Mouse (Mus musculus): ENCODE measurements around the gene Glce. TPM values are rescaled to one million over a fixed set of nuclear protein-coding genes. Genes with fewer than 3 reads are reported as not detected.

The Glce gene
- polyA plus RNA-seq (2015; fragmentation: Nextera tagmentation; extraction: Ambion mirVana), result 17.7 and 18.1 TPM in 2 replicates

DNA sequence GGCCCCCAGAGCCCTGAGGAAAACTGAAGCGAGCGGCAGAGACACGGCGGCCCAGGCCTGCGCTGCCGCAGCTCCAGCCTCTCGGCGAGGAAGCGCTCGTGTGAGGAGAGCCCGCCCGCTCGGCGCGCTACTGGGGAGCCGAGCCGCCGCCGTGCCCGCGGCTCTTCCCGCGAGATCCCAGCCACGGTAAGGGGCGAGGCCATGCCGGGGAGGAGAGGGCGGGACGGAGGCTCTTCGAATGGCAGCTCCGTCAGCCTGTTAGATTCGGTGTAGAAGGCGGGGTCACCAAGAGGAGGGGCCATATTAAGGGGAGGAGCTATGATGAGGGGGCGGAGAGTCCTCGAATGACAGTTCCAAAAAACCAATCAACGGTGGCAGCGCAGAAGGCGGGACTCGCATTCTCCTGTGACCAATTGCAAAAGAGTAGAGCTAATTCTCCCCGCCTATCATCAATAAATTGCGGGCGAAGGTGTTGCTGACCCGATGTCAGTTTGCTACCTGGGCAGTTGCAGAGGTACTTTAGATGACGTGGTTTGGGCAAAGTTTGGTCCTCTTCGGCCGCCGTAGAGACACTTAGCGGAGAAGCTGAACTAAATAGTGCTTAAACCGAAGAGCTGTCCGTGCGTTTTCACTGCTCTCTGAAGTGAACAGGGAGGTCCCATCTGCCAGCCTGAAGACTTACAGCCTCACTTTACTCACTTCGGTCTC is at the start of gene Glce:
Gene Glce, minus strand, starts transcription at position 148 of the 708 bp plus-strand sequence.
- peak within 1 kb of the TSS; percentile 91 for H3K9ac ChIP-seq
- peak; percentile 99 for ATAC-seq (ENCODE audit: low FRiP score)
- WGBS, result under 1% methylated on average over 51 of the region's 51 CpGs
- H3K27ac ChIP-seq, result peak within 1 kb of the TSS; percentile 97
- no peaks in the 10 kb centered on the region for H3K9me3 ChIP-seq
- peak within 1 kb of the TSS; percentile 71 for H3K4me2 ChIP-seq
- no peaks in the 10 kb centered on the region for H3K36me3 ChIP-seq
- peaks cover 26% of the 10 kb centered on the region for H3K4me1 ChIP-seq (replicated peaks)
- 0 out of 2 replicates have a peak, but pooled peaks cover 6% of the 10 kb centered on the region for H3K27me3 ChIP-seq
- peak within 1 kb of the TSS; percentile 83 for H3K4me3 ChIP-seq

GRCm38 (mm10) chr9:62172239-62172638 is 49.8 kb upstream of the Glce start:
- H3K36me3 ChIP-seq, result no peaks in the 10 kb centered on the region
- H3K27ac ChIP-seq, result no peak overlapping the region
- H3K9ac ChIP-seq, result no peak overlapping the region
- ATAC-seq (ENCODE audit: low FRiP score), result no peak
- 0 out of 2 replicates have a peak, but pooled peaks cover 3% of the 10 kb centered on the region for H3K4me1 ChIP-seq (replicated peaks)
- 85% methylated on average over 3 of the region's 3 CpGs for WGBS
- no peak overlapping the region for H3K4me3 ChIP-seq
- no peak overlapping the region for H3K4me2 ChIP-seq
- no peaks in the 10 kb centered on the region for H3K27me3 ChIP-seq
- H3K9me3 ChIP-seq, result no peaks in the 10 kb centered on the region

DNA sequence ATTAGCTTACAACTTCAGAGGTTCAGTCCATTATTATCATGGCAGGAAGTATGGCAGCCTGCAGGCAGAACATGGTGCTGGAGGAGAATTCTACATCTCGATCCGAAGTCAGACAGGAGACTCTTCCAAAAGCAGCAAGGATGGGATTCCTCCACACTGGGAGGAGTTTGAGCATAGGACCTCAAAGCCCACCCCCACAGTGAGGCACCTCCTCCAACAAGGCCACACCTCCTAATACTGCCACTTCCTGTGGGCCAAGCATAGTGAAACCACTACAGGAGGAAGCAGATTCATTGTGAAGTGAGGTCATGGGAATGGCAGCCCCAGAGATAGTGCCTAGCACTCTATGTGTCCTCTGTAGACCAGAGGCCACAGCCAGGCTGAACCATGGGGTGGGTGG is 48.5 kb upstream of the Glce start:
- H3K36me3 ChIP-seq, result no peaks in the 10 kb centered on the region
- H3K4me3 ChIP-seq, result no peak overlapping the region
- no peak overlapping the region for H3K27ac ChIP-seq
- no peaks in the 10 kb centered on the region for H3K27me3 ChIP-seq
- H3K9ac ChIP-seq, result no peak overlapping the region
- no peak overlapping the region for H3K4me2 ChIP-seq
- H3K4me1 ChIP-seq (replicated peaks), result peaks cover 13% of the 10 kb centered on the region
- ATAC-seq (ENCODE audit: low FRiP score), result no peak
- no peaks in the 10 kb centered on the region for H3K9me3 ChIP-seq
- WGBS, result 91% methylated on average over 2 of the region's 2 CpGs

GRCm38 (mm10) chr9:62166621-62167020 is 44.2 kb upstream of the Glce start:
- peak overlapping the region; percentile 66 for H3K27ac ChIP-seq
- 47% methylated on average over 5 of the region's 5 CpGs for WGBS
- no peaks in the 10 kb centered on the region for H3K27me3 ChIP-seq
- H3K9me3 ChIP-seq, result no peaks in the 10 kb centered on the region
- H3K4me2 ChIP-seq, result no peak overlapping the region
- no peak overlapping the region for H3K4me3 ChIP-seq
- no peaks in the 10 kb centered on the region for H3K36me3 ChIP-seq
- no peak overlapping the region for H3K9ac ChIP-seq
- no peak for ATAC-seq (ENCODE audit: low FRiP score)
- peaks cover 24% of the 10 kb centered on the region for H3K4me1 ChIP-seq (replicated peaks)

DNA sequence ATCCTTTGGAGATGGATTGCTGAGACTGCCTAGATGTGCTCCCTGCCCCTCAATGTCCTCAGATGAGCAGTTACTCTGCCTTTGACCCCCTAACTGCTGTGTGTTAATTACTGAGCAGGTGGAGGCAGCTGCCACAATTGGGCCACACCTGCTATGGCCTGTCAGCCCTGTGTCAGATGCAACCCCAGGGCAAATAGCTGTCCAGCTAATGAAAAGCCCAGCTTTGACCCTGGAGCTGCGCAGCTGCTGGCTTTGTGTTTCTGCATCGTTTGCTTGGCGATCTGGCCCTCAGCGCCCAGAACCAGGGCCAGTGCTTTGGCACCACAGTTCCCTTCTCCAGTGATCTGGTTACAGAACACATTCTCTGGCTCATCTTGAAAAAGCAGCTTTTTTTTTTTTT is 43.7 kb upstream of the Glce start:
- 36% methylated on average over 4 of the region's 4 CpGs for WGBS
- no peak overlapping the region for H3K4me3 ChIP-seq
- H3K27me3 ChIP-seq, result no peaks in the 10 kb centered on the region
- no peak for ATAC-seq (ENCODE audit: low FRiP score)
- no peaks in the 10 kb centered on the region for H3K9me3 ChIP-seq
- peak overlapping the region; percentile 66; the same call in 1 of the 2 replicates for H3K27ac ChIP-seq
- no peak overlapping the region for H3K4me2 ChIP-seq
- H3K4me1 ChIP-seq (replicated peaks), result peaks cover 24% of the 10 kb centered on the region
- peak overlapping the region; percentile 13; the same call in 1 of the 2 replicates for H3K9ac ChIP-seq
- H3K36me3 ChIP-seq, result no peaks in the 10 kb centered on the region

- no peak overlapping the region for H3K4me3 ChIP-seq
- no peaks in the 10 kb centered on the region for H3K36me3 ChIP-seq
- no peaks in the 10 kb centered on the region for H3K9me3 ChIP-seq
- H3K9ac ChIP-seq, result no peak overlapping the region
- H3K27me3 ChIP-seq, result no peaks in the 10 kb centered on the region
- no peak overlapping the region for H3K27ac ChIP-seq
- 47% methylated on average over 4 of the region's 4 CpGs for WGBS
- H3K4me1 ChIP-seq (replicated peaks), result peaks cover 24% of the 10 kb centered on the region
- ATAC-seq (ENCODE audit: low FRiP score), result no peak
- no peak overlapping the region for H3K4me2 ChIP-seq
These were observed 40.4 kb upstream of the Glce start for GRCm38 (mm10) chr9:62162889-62163291.

DNA sequence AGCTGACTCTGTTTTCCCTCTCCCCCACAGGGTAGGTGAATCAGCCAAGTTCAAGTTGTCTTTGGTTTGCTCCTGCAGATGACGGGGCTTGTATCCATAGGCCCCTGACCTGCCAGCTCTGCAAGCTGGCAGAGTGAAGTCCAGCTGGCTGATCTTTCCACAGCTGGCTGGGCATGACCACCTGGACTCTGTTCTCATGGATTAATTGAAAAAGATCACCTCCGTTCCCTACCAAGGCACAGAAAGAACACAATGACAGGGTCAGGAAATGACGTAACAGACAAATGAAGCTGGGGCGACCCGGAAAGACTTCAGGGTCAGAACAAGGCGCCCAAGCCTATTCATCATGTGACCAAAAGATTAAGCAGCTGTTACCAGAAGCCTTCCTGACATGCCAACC is 38.3 kb upstream of the Glce start:
- Histone ChIP-seq H3K36me3 (no peaks in the 10 kb centered on the region), H3K27ac (no peak overlapping the region), H3K27me3 (no peaks in the 10 kb centered on the region), H3K9ac (no peak overlapping the region), H3K4me3 (no peak overlapping the region), H3K9me3 (no peaks in the 10 kb centered on the region), H3K4me1 (replicated peaks) (peaks cover 10% of the 10 kb centered on the region), H3K4me2 (no peak overlapping the region)
- no peak for ATAC-seq (ENCODE audit: low FRiP score)
- 64% methylated on average over 6 of the region's 6 CpGs for WGBS

DNA sequence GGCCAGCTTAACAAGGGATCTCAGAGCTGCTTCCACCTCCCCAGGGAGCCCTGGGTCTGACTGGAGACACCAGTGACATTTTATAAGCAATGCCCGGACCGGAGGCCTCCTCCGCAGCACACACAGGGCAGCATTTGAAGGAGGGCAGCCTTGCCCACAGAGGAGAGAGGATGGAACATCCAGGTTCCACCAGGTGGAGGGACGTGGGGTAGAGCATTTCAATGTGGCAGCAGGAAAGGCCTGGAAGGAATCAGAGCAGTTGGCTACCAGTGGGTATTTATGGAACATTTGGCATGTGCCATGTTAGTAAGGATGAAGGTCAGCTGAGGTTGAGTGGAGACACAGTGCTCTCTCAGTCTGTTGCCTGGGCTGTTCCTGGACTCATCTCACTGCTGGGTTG is 36.3 kb upstream of the Glce start:
- WGBS, result 85% methylated on average over 4 of the region's 4 CpGs
- no peak for ATAC-seq (ENCODE audit: low FRiP score)
- no peaks in the 10 kb centered on the region for H3K36me3 ChIP-seq
- peaks cover 21% of the 10 kb centered on the region for H3K4me1 ChIP-seq (replicated peaks)
- no peak overlapping the region for H3K9ac ChIP-seq
- no peaks in the 10 kb centered on the region for H3K9me3 ChIP-seq
- H3K4me3 ChIP-seq, result no peak overlapping the region
- no peak overlapping the region for H3K4me2 ChIP-seq
- H3K27ac ChIP-seq, result no peak overlapping the region
- H3K27me3 ChIP-seq, result no peaks in the 10 kb centered on the region

GRCm38 (mm10) chr9:62155821-62156220 is 33.4 kb upstream of the Glce start:
- Histone ChIP-seq H3K4me1 (replicated peaks) (peaks cover 20% of the 10 kb centered on the region), H3K27ac (no peak overlapping the region), H3K36me3 (no peaks in the 10 kb centered on the region), H3K4me2 (no peak overlapping the region), H3K9me3 (no peaks in the 10 kb centered on the region), H3K4me3 (no peak overlapping the region), H3K27me3 (no peaks in the 10 kb centered on the region), H3K9ac (no peak overlapping the region)
- WGBS, result 33% methylated on average over 4 of the region's 4 CpGs
- no peak for ATAC-seq (ENCODE audit: low FRiP score)

DNA sequence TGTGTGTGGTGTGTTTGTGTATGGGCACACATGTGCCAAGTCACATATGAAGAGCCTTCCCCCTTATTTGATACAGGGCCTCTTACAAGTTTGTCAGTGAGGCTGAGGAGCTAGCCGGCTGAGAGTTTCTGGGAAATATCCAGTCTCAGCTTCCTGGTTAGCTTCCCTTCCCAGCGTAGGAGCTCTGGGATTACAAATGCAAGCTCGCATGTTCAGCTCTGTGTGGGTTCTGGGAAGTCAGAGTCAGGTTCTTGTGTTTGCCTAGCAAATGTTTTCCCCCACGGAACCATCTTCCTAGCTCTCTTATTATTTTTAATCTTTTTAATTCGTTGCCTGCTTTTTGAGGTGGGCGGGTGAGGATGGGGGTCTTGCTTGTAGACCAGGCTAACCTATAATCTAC is 32.9 kb upstream of the Glce start:
- no peaks in the 10 kb centered on the region for H3K27me3 ChIP-seq
- 88% methylated on average over 6 of the region's 6 CpGs for WGBS
- no peak overlapping the region for H3K4me2 ChIP-seq
- no peak overlapping the region for H3K27ac ChIP-seq
- H3K4me3 ChIP-seq, result no peak overlapping the region
- H3K36me3 ChIP-seq, result no peaks in the 10 kb centered on the region
- no peak for ATAC-seq (ENCODE audit: low FRiP score)
- H3K9me3 ChIP-seq, result no peaks in the 10 kb centered on the region
- no peak overlapping the region for H3K9ac ChIP-seq
- H3K4me1 ChIP-seq (replicated peaks), result peaks cover 20% of the 10 kb centered on the region

DNA sequence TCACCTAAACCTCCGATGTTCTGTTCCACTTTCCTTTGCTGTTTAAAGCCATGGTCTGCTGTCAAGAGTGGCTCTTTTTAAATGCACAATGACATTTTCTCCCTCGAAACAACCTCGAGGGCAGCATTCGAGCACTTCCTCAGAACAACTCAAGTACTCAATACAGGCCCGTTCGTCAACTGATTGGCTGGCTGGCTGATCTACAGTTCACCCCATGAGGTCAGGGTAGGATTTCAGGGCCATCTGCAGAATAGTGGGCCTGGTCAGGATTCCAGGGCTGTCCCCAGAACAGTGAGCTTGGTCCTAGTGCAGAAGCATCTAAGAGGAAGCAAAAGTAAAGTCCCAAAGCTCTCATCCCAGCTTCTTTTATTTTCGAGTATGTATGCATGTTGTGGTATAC is 32.5 kb upstream of the Glce start:
- no peak overlapping the region for H3K4me2 ChIP-seq
- ATAC-seq (ENCODE audit: low FRiP score), result no peak
- no peak overlapping the region for H3K9ac ChIP-seq
- H3K27ac ChIP-seq, result peak overlapping the region; percentile 46; the same call in 1 of the 2 replicates
- no peaks in the 10 kb centered on the region for H3K27me3 ChIP-seq
- 72% methylated on average over 7 of the region's 7 CpGs for WGBS
- no peak overlapping the region for H3K4me3 ChIP-seq
- no peaks in the 10 kb centered on the region for H3K36me3 ChIP-seq
- peaks cover 20% of the 10 kb centered on the region for H3K4me1 ChIP-seq (replicated peaks)
- H3K9me3 ChIP-seq, result no peaks in the 10 kb centered on the region

DNA sequence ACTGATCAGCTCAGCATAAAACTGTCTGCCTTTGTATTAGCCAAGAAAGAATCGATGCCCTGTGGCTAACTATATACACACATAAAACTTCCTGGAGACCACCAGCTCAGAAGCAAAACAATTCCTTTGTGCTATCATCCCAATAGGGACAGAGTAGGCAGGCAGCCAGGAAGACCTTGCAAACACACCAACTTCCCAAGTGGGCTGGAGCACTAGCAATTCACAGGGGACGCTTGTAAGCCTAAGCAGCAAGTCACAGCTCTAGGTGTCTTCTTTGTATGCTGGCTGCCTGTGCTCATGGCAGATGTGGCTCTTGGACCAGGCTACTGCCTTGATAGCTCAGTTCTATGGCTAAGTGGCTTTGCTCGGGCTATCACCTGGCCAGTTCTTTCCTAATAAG is 32.1 kb upstream of the Glce start:
- ATAC-seq (ENCODE audit: low FRiP score), result no peak
- Histone ChIP-seq H3K9ac (no peak overlapping the region), H3K36me3 (no peaks in the 10 kb centered on the region), H3K27ac (peak overlapping the region; percentile 46; the same call in 1 of the 2 replicates), H3K4me1 (replicated peaks) (peaks cover 20% of the 10 kb centered on the region), H3K4me2 (no peak overlapping the region), H3K9me3 (no peaks in the 10 kb centered on the region), H3K4me3 (no peak overlapping the region), H3K27me3 (no peaks in the 10 kb centered on the region)
- 52% methylated on average over 3 of the region's 3 CpGs for WGBS

DNA sequence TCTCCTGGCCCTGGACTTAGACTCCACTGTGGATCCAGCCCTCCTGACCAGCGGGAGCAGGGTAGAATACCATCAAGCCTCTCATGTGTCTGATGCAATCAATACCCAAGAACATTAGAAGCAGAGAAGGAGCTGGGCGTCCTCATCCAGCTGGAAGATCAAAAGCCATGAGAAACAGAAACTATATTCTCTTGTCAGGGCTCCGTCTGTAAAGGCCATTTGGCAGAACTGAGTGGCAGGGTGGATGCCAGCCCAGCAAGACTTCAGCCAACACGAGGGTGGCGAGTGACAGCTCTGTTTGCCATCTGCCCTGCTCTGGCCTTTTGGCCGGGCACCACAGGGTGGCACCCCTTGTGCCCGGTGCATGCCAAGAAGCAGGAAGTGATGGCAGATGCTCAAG is 30.8 kb upstream of the Glce start:
- H3K27ac ChIP-seq, result no peak overlapping the region
- H3K9ac ChIP-seq, result no peak overlapping the region
- no peak overlapping the region for H3K4me2 ChIP-seq
- H3K4me3 ChIP-seq, result no peak overlapping the region
- H3K36me3 ChIP-seq, result no peaks in the 10 kb centered on the region
- ATAC-seq (ENCODE audit: low FRiP score), result no peak
- no peaks in the 10 kb centered on the region for H3K9me3 ChIP-seq
- H3K27me3 ChIP-seq, result no peaks in the 10 kb centered on the region
- WGBS, result 72% methylated on average over 7 of the region's 7 CpGs
- H3K4me1 ChIP-seq (replicated peaks), result peaks cover 20% of the 10 kb centered on the region
